Mouse (Mus musculus) Patski (cell line): ENCODE data around the gene Dync1h1. TPM values are rescaled to one million over a fixed set of nuclear protein-coding genes. Genes with fewer than 3 reads are reported as not detected.
A peak's percentile ranks its signal among the peaks of the same experiment; 100 is the strongest.

ENCODE experiments used
- ATAC-seq: fragments of 100-300 bp; one replicate; pipeline ENCODE4 v1.8.0; 2021
- CTCF ChIA-PET: fragments of 350-600 bp; sonication (Branson Sonifier 250); formaldehyde crosslinking; loops from one replicate; lab custom pipeline; 2022; ENCODE audit warnings: inconsistent platforms; lab: Charles Lee
- POLR2A ChIA-PET: fragments of 350-600 bp; sonication (Branson Sonifier 250); formaldehyde crosslinking; loops from one replicate; lab custom pipeline; 2022; ENCODE audit warnings: antibody characterized with exemption, inconsistent platforms; lab: Charles Lee
- DNase-seq: peaks from one replicate; pipeline ENCODE4 v3.0.0-alpha.2; 2011; ENCODE audit warnings: low read depth, low spot score
- H3K27me3 ChIP-seq: fragments of 371-371 bp; one replicate; pipeline ENCODE4 v1.5.1; 2021
- CTCF ChIP-seq: fragments of 100-300 bp; IDR thresholded peaks from one replicate; pipeline ENCODE4 v1.5.1; 2021
- in situ Hi-C: fragments of 300-500 bp; cut with MboI; formaldehyde crosslinking; loops from 3 replicates; pipeline ENCODE4 v1.11.1; 2018; ENCODE audit warnings: low pct_unique_long_range_greater_than_20kb, mixed read lengths
- polyA plus RNA-seq: library from polyadenylated mRNA; unstranded; gene quantifications from one replicate; pipeline ENCODE4 v1.2.3, GENCODE M21; 2021

Gene Dync1h1
- polyA plus RNA-seq: 188 TPM

DNA sequence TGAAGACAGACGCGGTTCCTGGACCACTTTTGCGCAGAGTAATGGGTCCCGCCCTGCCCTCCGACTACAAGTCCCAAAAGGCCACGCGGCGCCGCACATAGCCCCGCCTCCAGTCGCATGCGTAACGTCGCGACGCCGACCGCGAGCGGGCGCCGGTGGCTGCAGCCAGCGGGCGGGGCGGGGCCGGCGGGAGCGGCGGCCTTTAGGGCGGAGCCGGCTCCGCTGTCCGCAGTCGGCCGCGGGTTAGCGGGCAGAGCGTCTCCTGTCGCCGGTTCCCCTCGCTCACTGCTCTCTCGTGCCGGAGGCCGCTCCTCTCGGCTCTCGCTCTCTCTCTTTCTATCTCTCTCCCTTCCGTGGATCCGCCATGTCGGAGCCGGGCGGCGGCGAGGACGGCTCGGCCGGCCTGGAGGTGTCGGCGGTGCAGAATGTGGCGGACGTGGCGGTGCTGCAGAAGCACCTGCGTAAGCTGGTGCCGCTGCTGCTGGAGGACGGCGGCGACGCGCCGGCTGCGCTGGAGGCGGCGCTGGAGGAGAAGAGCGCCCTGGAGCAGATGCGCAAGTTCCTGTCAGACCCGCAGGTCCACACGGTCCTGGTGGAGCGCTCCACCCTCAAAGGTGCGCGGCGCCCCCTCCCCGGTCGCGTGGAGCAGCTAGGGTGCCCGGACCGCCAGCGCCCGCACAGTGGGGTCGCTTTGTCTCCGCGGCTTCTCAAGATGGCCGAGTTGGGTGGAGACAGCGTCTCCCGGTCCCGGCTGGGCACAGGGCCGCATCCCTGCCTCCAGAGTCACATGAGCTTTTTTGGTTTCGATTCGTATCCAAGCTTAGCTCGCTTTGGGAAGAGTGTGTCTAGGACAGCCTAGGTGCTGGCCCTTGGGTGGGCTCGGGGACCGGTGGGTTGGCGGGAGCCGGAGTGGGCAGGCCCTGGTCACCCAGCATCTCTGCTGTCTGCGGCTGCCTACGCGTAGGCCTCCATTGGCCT lies at the start of gene Dync1h1:
TSS of gene Dync1h1 (plus strand) at position 212 of the 978 bp plus-strand sequence.
- in situ Hi-C loops: no loop called here
- TF ChIP-seq CTCF: no peak
- ATAC-seq: peak; percentile 87
- ChIA-PET POLR2A (interaction anchor here (1.0 kb wide), 1 partner anchor 96 kb away, joined by 3 read pairs; no protein-coding TSS in a partner anchor), CTCF (no interaction called here)
- no peak for DNase-seq
- H3K27me3 ChIP-seq: no peaks in the 10 kb centered on the region

DNA sequence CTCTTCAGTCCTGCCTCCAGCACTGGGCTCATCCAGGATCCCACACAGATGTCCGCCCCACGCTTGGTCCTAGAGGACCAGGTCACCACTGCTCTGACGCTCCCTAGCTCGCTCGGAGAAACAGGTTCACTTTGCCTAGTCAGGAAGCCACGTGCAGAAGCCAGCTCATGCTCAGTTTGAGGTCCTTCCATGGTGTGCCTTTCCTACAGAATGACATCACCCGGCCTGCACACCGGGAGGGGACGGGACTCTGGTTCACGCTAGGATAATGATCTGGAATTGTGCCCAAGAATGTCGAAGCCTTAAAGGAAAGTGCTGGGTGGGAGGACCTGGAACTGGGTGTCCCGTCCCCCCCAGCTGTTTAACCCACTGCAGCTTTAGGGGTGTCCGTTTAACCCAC lies 49.1 kb upstream of the Dync1h1 start:
- in situ Hi-C loops: loop anchor here (25.0 kb wide), 1 partner anchor 90 kb away; no protein-coding TSS in a partner anchor
- POLR2A ChIA-PET: interaction anchor here (0.7 kb wide), 1 partner anchor 87 kb away, joined by 3 read pairs; no protein-coding TSS in a partner anchor
- no peaks in the 10 kb centered on the region for H3K27me3 ChIP-seq
- ATAC-seq (peak; percentile 73), DNase-seq (peak; percentile 30)
- no peak for TF ChIP-seq CTCF
- CTCF ChIA-PET: interaction anchor here (1.4 to 1.6 kb wide), 2 partner anchors 21 to 98 kb away, joined by 4 to 5 read pairs; no protein-coding TSS in a partner anchor

DNA sequence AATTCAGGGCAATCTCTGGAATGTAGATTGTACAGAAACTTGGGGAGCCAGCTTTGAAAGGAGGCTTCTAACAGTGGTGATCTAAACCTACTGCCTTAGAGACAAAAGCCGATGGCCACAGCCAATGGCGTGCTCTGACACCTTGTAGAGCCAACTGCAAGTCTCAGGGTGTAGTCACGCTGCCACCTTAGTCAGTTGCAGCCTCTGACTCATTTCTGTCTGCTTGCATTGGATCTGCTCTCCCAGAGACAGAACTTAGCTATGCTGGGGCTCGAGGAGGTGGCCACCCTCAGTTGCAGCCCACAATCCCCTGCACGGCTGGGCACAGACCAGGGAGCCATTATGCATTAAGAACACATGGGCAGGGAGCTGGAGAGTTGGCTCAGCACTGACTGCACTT lies 47.9 kb upstream of the Dync1h1 start:
- in situ Hi-C loops: loop anchor here (25.0 kb wide), 1 partner anchor 91 kb away; no protein-coding TSS in a partner anchor
- ChIA-PET POLR2A (no interaction called here), CTCF (no interaction called here)
- ATAC-seq: no peak
- TF ChIP-seq CTCF: no peak
- DNase-seq: no peak
- no peaks in the 10 kb centered on the region for H3K27me3 ChIP-seq

DNA sequence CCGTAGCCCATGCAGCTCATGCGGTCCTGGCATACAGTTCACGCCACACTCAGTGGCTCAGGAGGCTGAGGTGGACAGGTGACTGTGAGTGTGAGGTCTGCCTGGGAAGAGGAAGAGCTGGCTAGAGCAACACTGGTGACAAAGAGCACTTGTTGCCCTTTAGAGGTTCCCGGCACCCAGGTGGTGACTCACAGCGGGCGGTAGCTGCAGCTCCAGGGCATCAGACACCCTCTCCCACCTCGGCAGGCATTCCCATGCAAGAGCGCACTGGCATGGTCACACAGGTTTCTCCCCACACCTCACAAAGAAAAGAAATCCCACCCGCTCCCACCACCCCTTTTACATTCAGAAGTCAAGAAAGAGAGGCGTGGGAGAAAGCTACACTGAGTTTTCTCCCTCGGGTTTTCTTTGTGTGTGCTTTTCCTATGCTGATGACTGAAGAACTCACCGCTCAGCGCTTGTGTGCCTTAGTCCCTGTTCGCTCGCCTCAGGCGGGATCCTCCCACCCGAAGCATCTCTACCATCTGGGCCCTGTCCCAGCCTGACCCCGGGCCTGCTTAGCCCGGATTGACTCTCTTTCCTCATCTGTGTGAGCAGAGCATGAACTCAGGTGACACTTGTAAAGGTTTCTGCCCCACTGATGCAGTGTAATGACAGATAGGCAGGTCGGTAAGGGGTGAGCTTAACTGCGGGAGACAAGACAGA lies 45.6 kb upstream of the Dync1h1 start:
- ChIA-PET CTCF (no interaction called here), POLR2A (no interaction called here)
- TF ChIP-seq CTCF: no peak
- no peaks in the 10 kb centered on the region for H3K27me3 ChIP-seq
- ATAC-seq (no peak), DNase-seq (no peak)
- in situ Hi-C loops: loop anchor here (25.0 kb wide), 1 partner anchor 93 kb away; no protein-coding TSS in a partner anchor

DNA sequence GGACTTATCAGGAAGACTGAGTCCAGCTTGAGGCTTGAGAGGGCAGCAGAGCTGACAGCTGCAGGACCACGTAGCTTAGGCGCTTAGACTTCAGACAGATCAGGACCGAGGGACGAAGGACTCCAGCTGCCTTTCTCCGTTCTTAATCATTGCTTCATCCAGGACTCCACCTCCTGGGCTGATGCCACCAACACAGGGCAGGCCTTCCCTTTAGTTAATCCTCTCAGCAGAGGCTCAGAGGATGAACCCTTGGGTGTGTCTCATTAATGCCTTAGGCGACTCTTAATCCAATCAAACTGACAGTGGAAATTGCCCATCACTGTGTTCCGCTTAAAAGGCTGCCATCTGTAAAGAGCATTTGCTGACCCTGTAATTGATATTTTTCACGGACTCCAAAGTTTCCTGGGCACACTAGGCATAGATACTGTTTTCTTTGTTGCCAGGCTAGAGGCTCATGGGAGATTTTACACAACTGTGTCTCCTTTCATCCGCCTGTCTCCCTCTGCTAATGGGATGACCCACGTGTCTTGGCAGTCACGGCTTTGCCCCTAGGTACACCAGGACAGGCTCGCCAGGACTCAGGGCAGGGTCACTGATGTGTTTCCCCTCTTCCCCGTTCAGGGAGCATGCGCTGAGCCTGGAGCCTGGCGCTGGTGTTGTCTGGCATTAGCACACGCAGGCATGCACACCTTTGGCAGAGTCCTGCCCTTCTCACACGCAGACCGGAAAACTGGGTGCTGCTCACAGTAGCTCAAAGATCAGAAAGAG lies 44.2 kb upstream of the Dync1h1 start:
- DNase-seq (no peak), ATAC-seq (no peak)
- POLR2A ChIA-PET: no interaction called here
- H3K27me3 ChIP-seq: no peaks in the 10 kb centered on the region
- CTCF ChIA-PET: no interaction called here
- in situ Hi-C loops: loop anchor here (25.0 kb wide), 1 partner anchor 95 kb away; no protein-coding TSS in a partner anchor
- no peak for TF ChIP-seq CTCF

DNA sequence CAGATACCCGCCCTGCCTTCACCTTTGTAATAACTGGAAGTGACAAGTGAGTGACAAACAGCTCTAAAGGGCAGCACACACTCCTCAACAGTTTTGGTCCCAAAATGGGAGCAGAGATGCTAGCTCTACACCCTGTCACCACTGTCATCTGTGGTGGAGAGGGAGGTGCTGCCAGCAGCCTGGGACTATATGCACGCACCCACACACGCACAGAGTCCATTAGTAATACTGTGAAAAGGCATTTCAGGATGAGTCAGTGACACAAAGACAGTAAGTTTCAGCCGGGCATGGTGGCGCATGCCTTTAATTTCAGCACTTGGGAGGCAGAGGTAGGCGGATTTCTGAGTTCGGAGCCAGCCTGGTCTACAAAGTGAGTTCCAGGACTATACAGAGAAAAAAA lies 43.1 kb upstream of the Dync1h1 start:
- ATAC-seq: no peak
- ChIA-PET CTCF (no interaction called here), POLR2A (no interaction called here)
- H3K27me3 ChIP-seq: no peaks in the 10 kb centered on the region
- DNase-seq: no peak
- in situ Hi-C loops: loop anchor here (25.0 kb wide), 1 partner anchor 96 kb away; no protein-coding TSS in a partner anchor
- no peak for TF ChIP-seq CTCF

DNA sequence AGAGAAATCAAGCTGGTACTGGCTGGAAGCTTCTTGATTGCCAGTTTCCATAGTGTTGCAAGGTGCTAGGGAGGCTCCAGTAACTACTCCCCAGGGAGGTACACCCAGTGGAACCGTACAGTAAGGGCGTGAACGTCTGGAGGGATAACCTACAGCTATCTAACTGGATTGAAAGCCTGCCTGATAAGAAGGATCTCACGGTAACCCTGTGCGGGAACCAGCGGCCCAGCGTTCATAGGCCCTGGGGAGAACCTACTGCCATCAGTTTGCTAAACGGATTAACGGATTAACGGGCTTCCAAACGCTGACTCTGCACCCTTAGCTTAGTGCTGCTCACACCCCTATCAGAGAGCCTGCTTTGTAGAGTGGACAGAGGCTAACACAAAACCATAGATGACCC lies 37.9 kb upstream of the Dync1h1 start:
- H3K27me3 ChIP-seq: no peaks in the 10 kb centered on the region
- POLR2A ChIA-PET: interaction anchor here (0.6 to 0.7 kb wide), 2 partner anchors 129 to 968 kb away, joined by 6 to 10 read pairs; no protein-coding TSS in a partner anchor
- DNase-seq: no peak
- ATAC-seq: no peak
- in situ Hi-C loops: loop anchor here (25.0 kb wide), 1 partner anchor 101 kb away; no protein-coding TSS in a partner anchor
- CTCF ChIA-PET: no interaction called here
- no peak for TF ChIP-seq CTCF

DNA sequence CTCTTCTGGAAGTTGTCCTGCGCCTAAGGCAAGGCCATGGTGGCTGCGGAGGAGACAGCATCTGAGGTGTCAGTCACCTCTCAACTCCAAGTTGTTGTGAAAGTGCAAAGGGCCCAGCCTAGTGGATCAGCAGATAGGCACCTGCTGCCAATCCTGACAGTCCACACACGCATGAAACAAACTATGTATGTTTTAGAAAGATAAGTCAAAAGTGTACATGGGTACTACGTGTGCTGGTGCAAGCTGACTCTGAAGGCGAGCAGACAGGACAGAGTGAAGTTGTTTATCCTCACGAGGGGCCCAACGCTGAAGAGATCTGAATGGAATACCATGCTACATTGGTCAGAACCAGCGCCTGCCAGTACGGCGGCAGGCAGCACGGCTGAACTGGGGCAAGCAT lies 36.4 kb upstream of the Dync1h1 start:
- ChIA-PET POLR2A (no interaction called here), CTCF (no interaction called here)
- no peak for ATAC-seq
- no peak for DNase-seq
- H3K27me3 ChIP-seq: no peaks in the 10 kb centered on the region
- in situ Hi-C loops: loop anchor here (25.0 kb wide), 1 partner anchor 103 kb away; no protein-coding TSS in a partner anchor
- no peak for TF ChIP-seq CTCF

DNA sequence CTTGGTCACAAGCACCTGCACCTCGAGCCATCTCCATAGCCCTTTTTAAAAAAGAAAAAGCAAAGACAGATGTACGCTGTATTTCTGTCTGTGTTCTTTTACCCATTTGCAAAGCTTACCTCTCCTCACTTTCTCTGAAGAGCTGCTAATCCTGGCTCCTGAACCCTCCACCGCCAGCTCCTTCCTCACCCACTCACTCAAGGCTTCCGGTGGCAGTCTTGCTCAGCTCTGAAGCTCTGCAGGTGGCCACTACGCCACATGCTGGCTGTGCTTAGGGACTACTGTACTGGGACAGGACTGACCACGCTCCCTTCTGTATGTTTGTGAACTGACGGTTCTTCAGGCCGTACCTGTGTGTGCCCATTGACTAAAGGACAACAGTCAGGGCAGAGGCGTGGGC lies 34.9 kb upstream of the Dync1h1 start:
- ChIA-PET POLR2A (no interaction called here), CTCF (no interaction called here)
- TF ChIP-seq CTCF: no peak
- in situ Hi-C loops: loop anchor here (25.0 kb wide), 1 partner anchor 104 kb away; no protein-coding TSS in a partner anchor
- no peaks in the 10 kb centered on the region for H3K27me3 ChIP-seq
- DNase-seq (no peak), ATAC-seq (no peak)

DNA sequence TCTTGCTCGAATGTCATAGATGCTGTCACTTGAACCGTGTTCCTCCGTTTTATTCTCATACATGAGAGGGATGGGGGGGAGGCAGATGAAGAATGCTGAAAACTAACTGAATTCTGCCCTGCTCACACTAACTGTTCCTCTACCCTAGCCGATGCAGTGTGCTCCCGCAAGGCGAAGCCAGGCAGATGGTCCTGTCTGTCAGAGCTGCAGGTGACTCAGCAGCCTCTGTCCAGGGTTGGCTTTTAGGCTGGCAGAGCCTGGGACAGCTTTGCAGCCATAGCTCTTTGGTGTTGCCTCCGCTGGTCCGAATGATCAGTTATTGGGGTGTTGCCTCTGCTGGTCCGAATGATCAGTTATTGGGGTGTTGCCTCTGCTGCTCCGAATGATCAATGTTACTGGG lies 30.2 kb upstream of the Dync1h1 start:
- no peaks in the 10 kb centered on the region for H3K27me3 ChIP-seq
- ChIA-PET POLR2A (no interaction called here), CTCF (no interaction called here)
- no peak for ATAC-seq
- in situ Hi-C loops: loop anchor here (25.0 kb wide), 1 partner anchor 109 kb away; no protein-coding TSS in a partner anchor
- DNase-seq: no peak
- TF ChIP-seq CTCF: no peak
